Mouse (Mus musculus) cerebellum, adult 2 months (tissue): ENCODE results near the gene Fndc3a.

Experiments
- CTCF ChIP-seq: fragments of 200-500 bp; IDR thresholded peaks from 2 replicates; pipeline ENCODE4 v1.5.1; 2011; ENCODE audit warnings: low read depth, mild to moderate bottlenecking, control low read depth, low read length, moderate library complexity, borderline replicate concordance; ENCODE audit not compliant: insufficient read depth
- POLR2A ChIP-seq: fragments of 200-500 bp; IDR thresholded peaks from 2 replicates; pipeline ENCODE4 v1.6.1; 2011; ENCODE audit warnings: low read length, control low read depth, borderline replicate concordance; ENCODE audit not compliant: insufficient read depth

DNA sequence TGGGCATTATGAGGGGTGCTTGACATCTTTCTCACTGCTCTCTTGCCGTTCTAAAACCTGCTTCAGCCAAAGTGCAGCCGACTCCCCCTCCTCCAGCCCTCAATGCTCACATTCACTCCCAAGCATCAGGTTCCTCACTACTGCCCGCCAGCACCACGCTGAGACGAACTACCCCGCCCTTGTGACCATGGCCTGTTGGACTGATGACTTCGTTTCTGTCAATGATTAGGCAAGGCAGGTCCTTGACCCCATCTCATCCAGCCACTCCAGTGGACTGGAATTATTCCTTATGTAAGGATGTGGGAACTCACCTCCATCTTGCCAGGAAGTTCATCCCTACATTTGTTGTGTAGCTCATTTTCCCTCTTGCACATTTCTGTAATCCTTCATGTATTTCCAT lies 175.9 kb downstream of the Fndc3a start:
- no peak for TF ChIP-seq CTCF
- no peak for TF ChIP-seq POLR2A
